Mouse (Mus musculus) left cerebral cortex, postnatal 25 days (tissue): ENCODE measurements around the gene Phyhipl. TPM values are rescaled to one million over a fixed set of nuclear protein-coding genes. Genes with fewer than 3 reads are reported as not detected.

Experiments used
- total RNA-seq, 2 experiments: library from RNA; stranded (reverse); gene quantifications; 2 replicates each; pipeline ENCODE4 v1.2.3; 2021

Gene Phyhipl
- total RNA-seq, 2 experiments from 2014 or later, result 223 to 224 TPM

Other genes starting within 250 kb of the Phyhipl start
- gene Fam13c, start 215.5 kb downstream of the Phyhipl start, total RNA-seq, result 10 to 100 TPM; 59.4 to 60.7 TPM